Mouse (Mus musculus) cortical plate, adult 2 months (tissue): ENCODE data around the gene Map3k6. TPM values are rescaled to one million over a fixed set of nuclear protein-coding genes. Genes with fewer than 3 reads are reported as not detected.

ENCODE experiments used
- H3K27ac ChIP-seq: fragments of 200-500 bp; 2 replicates; pipeline ENCODE4 v1.5.1; 2012; ENCODE audit warnings: low read length, control low read depth, inconsistent platforms; ENCODE audit not compliant: insufficient read depth
- H3K4me1 ChIP-seq: fragments of 200-500 bp; 2 replicates; pipeline ENCODE4 v1.6.1; 2011; ENCODE audit warnings: low read length; ENCODE audit not compliant: control insufficient read depth, insufficient read depth
- H3K4me3 ChIP-seq: fragments of 200-500 bp; 2 replicates; pipeline ENCODE4 v1.5.1; 2011; ENCODE audit warnings: mild to moderate bottlenecking, low read length, control low read depth; ENCODE audit not compliant: insufficient read depth
- CTCF ChIP-seq: fragments of 200-500 bp; IDR thresholded peaks from 2 replicates; pipeline ENCODE4 v1.5.1; 2011; ENCODE audit warnings: mild to moderate bottlenecking, control low read depth, low read length; ENCODE audit not compliant: insufficient read depth; ENCODE audit errors: extremely low read depth
- POLR2A ChIP-seq: fragments of 200-500 bp; IDR thresholded peaks from 2 replicates; pipeline ENCODE4 v1.6.1; 2011; ENCODE audit warnings: mild to moderate bottlenecking, low read length, control low read depth; ENCODE audit not compliant: insufficient read depth; ENCODE audit errors: extremely low read depth
- polyA plus RNA-seq: library from polyadenylated mRNA; depleted of rRNA; stranded (reverse); fragments of >200 nt; gene quantifications from 2 replicates; pipeline ENCODE4 v1.2.3, GENCODE M21; 2012; rRNA removed

The Map3k6 gene
- polyA plus RNA-seq, 1 experiment: 7.9 TPM

- Histone ChIP-seq H3K27ac (peak overlapping the region; percentile 90; the same call in 1 of the 2 replicates), H3K4me3 (no peak overlapping the region), H3K4me1 (peaks cover 9% of the 10 kb centered on the region; the same call in 1 of the 2 replicates)
- no peak for TF ChIP-seq CTCF
- no peak for TF ChIP-seq POLR2A
These were observed 59.1 kb downstream of the Map3k6 start for GRCm38 (mm10) chr4:133299701-133300100.

DNA sequence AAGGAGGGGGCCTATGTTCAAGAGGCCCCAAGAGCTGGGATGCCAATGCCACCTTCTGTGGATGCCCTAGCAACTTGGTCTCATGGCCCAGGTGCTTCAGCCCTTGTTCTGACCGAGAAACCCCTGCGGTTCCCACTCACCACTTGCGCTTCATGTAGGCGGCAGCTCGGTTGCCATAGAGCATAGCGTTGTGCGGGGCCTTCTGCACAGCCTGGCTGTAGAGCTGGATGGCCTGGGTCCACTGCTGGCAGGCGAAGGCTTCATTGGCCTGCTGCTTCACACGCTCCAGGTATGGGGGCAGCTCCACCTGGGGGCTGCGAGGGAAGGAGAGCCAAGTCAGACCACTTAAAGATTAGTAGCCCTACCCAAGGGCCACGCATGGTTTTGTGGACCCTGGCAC is 59.8 kb downstream of the Map3k6 start:
- no peak for TF ChIP-seq CTCF
- no peak for TF ChIP-seq POLR2A
- Histone ChIP-seq H3K27ac (peak overlapping the region; percentile 10; the same call in 1 of the 2 replicates), H3K4me1 (peaks cover 9% of the 10 kb centered on the region; the same call in 1 of the 2 replicates), H3K4me3 (no peak overlapping the region)

DNA sequence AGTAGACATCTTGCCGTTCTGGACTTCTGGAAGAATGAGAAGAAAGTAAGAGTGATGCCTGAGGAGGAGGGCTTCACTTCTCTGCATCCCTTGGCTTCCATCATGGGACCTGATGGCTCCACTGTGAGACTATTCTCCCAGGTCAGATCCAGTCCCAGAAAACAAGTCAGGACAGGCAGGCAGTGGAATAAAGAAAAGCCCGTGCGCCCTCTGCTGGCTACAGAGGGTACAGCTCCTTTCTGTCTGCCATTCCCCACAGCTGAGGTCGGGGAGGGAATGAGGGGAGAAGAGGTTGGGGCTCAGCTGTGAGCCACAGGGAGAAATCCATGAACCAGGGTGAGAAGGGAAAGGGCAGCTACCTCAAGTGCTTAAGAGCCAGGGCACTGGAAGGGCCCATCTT is 61.2 kb downstream of the Map3k6 start:
- TF ChIP-seq CTCF (peak; percentile 73), POLR2A (no peak)
- no peak overlapping the region for H3K27ac ChIP-seq
- peaks cover 9% of the 10 kb centered on the region; the same call in 1 of the 2 replicates for H3K4me1 ChIP-seq
- no peak overlapping the region for H3K4me3 ChIP-seq

Other genes with a start within 250 kb of the Map3k6 start
- gene Ahdc1, start 229.6 kb upstream of the Map3k6 start, polyA plus RNA-seq: 23.8 and 26.4 TPM in 2 replicates
- gene Wasf2, start 110.3 kb upstream of the Map3k6 start, polyA plus RNA-seq: 14.7 and 15.6 TPM in 2 replicates
- gene Cd164l2, start 28.7 kb upstream of the Map3k6 start, polyA plus RNA-seq: 10.9 and 11.9 TPM in 2 replicates
- 11.2 and 16.1 TPM in 2 replicates for gene Gpr3, start 28.3 kb upstream of the Map3k6 start, polyA plus RNA-seq
- gene Sytl1, start 22.3 kb downstream of the Map3k6 start, polyA plus RNA-seq: 2.7 and 3.1 TPM in 2 replicates
- 173 and 175 TPM in 2 replicates for gene Tmem222, start 37.0 kb downstream of the Map3k6 start, polyA plus RNA-seq
- 46.6 and 49.1 TPM in 2 replicates for gene Wdtc1, start 112.7 kb downstream of the Map3k6 start, polyA plus RNA-seq
- gene Slc9a1, start 128.9 kb downstream of the Map3k6 start, polyA plus RNA-seq: 35.2 and 36.1 TPM in 2 replicates
- gene Tent5b, start 239.3 kb downstream of the Map3k6 start, polyA plus RNA-seq: 0.04 and 0.06 TPM in 2 replicates